Mouse (Mus musculus) C2C12 (cell line): ENCODE measurements at regions not wholly inside any gene's neighbourhood (a gene's known extent, or its start where the extent isn't known, plus 50 kb on each side); places are given as distances from the start of the nearest gene placed in this dataset.

Experiments
- CTCF ChIP-seq: IDR thresholded peaks from one replicate; pipeline ENCODE4 v1.5.1; 2011; ENCODE audit not compliant: control insufficient read depth, insufficient read depth, insufficient read length
- MYOD1 ChIP-seq: IDR thresholded peaks from one replicate; pipeline ENCODE4 v1.6.1; 2011; ENCODE audit warnings: low read depth; ENCODE audit not compliant: control insufficient read depth, insufficient read length
- USF1 ChIP-seq: IDR thresholded peaks from one replicate; pipeline ENCODE4 v1.6.1; 2011; ENCODE audit warnings: low read depth, mild to moderate bottlenecking, control low read depth, moderate library complexity

- TF ChIP-seq CTCF (no peak), MYOD1 (no peak), USF1 (no peak)
These were observed 280.6 kb upstream of the Atp11b start for GRCm38 (mm10) chr3:35473351-35473750.
